Mouse (Mus musculus) urinary bladder, postnatal 10 days (tissue): Measurements from ENCODE around the gene Odf3l1.

Source experiments
- DNase-seq: peaks from one replicate; pipeline ENCODE4 v3.0.0; 2022; ENCODE audit warnings: low spot score

Gene Odf3l1

GRCm38 (mm10) chr9:56843679-56844188 is 20.7 kb downstream of the Odf3l1 start:
- peak; percentile 30 for DNase-seq

GRCm38 (mm10) chr9:56842303-56842719 is 22.2 kb downstream of the Odf3l1 start:
- DNase-seq = no peak

- DNase-seq = no peak
Observed at GRCm38 (mm10) chr9:56841864-56842263, 22.6 kb downstream of the Odf3l1 start.

GRCm38 (mm10) chr9:56840721-56841120 is 23.8 kb downstream of the Odf3l1 start:
- no peak for DNase-seq

- DNase-seq = no peak
Observed at GRCm38 (mm10) chr9:56835152-56835551, 29.3 kb downstream of the Odf3l1 start.

- no peak for DNase-seq
Observed at GRCm38 (mm10) chr9:56832900-56833299, 31.6 kb downstream of the Odf3l1 start.

- DNase-seq = no peak
Observed at GRCm38 (mm10) chr9:56831904-56832303, 32.6 kb downstream of the Odf3l1 start.

GRCm38 (mm10) chr9:56830162-56830561 is 34.3 kb downstream of the Odf3l1 start:
- no peak for DNase-seq

- DNase-seq = no peak
Observed at GRCm38 (mm10) chr9:56828841-56829240, 35.6 kb downstream of the Odf3l1 start.

- DNase-seq = no peak
Observed at GRCm38 (mm10) chr9:56828146-56828545, 36.3 kb downstream of the Odf3l1 start.

- DNase-seq = no peak
Observed at GRCm38 (mm10) chr9:56825476-56826213, 38.8 kb downstream of the Odf3l1 start.

GRCm38 (mm10) chr9:56824900-56825299 is 39.6 kb downstream of the Odf3l1 start:
- no peak for DNase-seq

GRCm38 (mm10) chr9:56810916-56811315 is 53.6 kb downstream of the Odf3l1 start:
- no peak for DNase-seq

- DNase-seq = no peak
Observed at GRCm38 (mm10) chr9:56807990-56808389, 56.5 kb downstream of the Odf3l1 start.

- no peak for DNase-seq
Observed at GRCm38 (mm10) chr9:56803146-56803545, 61.3 kb downstream of the Odf3l1 start.
